Mouse (Mus musculus) brain, adult 2 months (tissue): ENCODE measurements around the gene Plbd1.
A peak's percentile ranks its signal among the peaks of the same experiment; 100 is the strongest.

Source experiments
- DNase-seq: peaks from one replicate; pipeline ENCODE4 v3.0.0; 2011; ENCODE audit warnings: low read depth, low spot score

Gene Plbd1

DNA sequence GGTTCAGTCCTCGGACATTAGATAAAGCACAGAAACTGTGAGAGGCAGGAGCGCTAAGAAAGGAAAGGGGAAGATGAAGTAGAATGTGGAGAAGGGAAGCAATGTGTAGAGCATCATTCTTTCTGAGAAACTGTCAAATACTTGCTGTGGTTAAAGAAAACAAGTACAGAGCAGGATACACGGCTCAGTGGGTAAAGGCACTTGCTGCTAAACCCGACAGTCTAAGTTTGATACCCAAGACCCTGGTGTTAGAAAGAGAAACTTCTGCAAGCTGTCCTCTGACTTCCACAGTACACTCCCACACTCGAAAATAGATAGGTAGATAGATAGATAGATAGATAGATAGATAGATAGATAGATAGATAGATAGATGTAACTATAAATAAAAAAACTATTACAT lies 8.4 kb downstream of the Plbd1 start:
- no peak for DNase-seq

DNA sequence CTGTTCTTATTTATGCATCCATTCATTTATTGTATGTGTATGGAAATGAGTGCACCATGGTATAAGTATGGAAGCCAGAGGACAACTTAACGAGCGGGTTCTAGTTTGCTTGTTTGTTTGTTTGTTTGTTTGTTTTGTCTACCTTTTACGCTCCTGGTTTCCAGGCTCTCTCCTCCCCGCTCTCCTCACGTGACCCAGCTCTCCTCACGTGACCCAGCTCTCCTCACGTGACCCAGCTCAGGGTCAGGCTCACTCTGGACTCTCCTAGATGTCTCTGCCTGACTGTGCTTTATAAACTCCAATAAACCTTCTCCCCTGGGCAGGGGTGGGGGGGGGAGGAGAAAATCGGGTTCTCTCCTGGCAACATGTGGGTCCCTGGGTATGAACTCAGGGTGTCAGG lies 11.1 kb downstream of the Plbd1 start:
- no peak for DNase-seq

DNA sequence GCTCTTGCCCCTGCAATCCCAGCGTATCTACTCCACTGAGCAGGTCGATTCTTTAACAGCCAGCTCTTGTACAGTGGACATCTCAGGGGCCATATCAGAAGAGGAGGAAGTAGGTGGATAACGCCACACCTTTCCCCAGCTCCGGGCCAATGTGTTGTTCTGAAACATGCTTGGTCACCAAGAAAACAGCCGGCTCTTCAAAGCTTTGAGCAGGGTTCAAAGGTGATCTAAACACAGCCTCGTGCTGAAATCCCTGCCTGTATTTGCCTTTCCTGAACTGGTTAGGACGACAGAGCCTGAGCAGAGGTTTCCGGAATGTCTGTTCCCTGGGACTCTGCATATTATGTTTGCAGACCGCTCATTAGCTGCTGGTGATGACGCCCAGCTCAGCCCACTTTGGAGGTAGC lies 14.3 kb downstream of the Plbd1 start:
- DNase-seq, result no peak

DNA sequence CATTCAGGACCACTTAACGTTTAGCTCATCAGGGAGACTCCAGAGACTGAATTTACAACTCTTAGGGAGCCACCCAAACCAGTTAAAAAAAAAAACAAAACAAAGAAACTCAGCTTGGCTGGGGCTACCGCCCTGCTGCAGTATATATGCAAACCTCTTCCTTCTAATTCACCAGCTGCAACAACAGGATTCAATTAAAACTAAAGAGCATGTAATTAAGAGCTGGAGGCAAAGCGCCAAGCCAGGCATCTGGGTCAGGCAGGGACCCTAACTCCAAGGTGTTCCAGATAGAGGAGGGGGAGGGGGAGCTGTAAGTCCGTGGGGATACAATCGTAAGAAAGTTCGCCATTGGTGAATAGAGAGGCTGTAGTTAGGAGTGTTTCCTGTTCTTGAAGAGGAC lies 15.5 kb downstream of the Plbd1 start:
- peak; percentile 2 for DNase-seq

DNA sequence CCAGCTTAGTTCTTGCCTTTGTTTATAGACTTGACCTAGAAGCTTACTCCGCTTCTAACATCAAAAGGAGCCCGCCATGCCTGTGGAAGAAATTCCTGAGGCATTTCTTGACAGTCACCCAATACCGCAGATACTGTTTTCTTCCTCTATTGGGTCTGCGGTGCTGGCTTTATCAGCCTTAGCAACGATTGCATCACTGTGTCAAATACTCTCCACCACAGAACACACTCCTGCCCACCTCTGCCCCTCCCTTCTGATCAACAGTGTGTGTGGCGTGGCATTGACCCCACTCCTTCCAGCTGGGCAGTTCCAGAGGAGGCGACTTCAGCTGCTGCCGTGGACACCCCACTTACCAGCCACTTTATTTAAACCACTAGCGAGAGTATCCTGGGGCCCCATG lies 16.0 kb downstream of the Plbd1 start:
- DNase-seq, result no peak

DNA sequence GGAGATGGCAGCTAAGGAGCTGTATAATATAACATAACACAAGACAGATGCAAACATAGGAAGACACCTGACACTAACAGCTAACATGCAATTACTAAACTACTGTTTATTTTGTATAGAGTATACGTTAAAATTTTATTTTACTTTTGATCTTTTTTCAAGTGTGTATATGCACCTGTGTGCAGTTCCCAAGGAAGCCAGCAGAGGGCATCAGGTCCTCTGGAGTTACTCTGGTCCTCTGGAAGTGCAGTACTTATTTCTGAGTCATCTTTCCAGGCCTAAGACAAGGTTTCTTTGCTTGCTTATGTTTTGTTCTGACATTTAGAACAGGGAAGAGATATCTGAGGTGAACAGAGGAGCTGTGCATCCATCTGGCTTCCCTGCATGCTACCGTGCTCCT lies 17.6 kb downstream of the Plbd1 start:
- no peak for DNase-seq

DNA sequence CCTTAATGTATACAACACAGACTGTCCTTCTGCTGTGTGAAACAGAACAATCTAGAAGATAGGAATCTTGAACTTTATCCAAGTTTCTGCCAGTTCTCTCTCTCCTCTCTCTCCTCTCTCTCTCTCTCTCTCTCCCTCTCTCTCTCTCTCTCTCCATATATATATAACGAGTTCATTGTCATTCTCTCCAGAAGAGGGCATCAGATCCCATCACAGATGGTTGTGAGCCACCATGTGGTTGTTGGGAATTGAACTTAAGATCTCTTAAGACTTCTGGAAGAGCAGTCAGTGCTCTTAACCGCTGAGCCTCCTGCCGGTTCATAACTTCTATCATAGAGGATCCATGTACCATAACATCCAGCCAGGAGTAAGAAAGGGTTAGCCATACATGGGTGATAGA lies 26.7 kb downstream of the Plbd1 start:
- DNase-seq, result no peak

DNA sequence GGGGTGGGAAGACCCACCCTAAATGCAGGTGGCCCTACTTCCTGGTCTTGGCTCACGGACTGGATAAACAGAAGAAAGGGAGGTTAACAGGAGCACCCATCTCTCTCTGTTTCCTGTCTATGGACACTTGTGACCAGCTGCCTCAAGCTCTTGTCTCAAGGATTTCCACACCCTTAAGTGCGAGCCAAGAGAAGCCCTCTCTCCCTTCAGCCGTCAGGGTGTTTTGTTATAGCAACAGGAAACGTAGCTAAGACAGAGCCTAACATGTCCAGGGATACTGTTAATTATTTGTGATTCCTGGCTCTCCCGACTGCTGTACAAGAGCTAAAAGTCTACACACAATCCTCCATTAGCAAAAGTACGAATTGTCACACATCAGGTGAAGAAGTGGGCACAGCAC lies 28.0 kb downstream of the Plbd1 start:
- no peak for DNase-seq

DNA sequence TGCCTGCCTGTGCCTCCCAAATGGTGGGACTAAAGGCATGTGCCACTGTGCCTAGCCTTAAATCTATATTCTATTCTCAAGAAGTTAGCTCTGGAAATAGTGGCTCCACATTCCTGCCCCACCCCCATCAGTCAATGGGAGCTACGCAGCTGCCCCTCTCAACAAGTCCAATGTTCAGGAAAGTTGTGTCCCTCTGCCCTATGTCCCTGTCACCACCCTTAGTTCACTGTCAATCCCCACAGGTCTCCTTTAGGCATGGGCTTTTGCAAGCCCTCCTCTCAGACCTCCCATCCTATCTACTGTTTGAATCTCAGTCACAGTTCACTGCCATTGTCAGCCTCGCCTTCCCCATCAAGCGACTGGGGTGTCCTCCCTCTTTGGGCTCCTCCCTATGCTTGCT lies 28.6 kb downstream of the Plbd1 start:
- no peak for DNase-seq

DNA sequence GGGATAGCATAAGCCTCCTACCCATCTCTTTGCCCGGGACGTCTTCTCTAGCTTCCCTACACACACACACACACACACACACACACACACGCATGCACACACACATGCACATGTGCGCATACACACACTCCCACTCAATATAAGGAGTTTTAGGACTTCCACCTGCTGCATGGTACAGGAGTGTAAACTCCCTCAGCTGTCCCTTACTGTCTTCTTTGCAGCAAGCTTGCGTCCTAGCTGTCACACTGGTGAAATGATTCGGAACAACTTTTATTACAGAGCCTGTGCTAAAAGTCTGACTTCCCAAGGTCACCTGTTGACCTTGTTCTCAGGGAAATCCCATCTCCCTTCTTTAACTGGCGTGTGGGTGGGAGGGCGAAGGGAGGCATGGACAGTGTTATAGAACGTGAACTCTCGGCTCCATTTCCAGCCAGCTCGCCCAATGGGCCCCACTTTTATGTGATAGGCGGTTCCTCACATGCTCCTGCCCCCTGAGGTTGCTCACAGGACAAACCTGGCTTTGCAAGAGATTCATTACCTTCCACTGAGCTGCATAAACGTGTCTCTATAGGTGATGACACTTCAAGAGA lies 29.7 kb downstream of the Plbd1 start:
- DNase-seq, result no peak

DNA sequence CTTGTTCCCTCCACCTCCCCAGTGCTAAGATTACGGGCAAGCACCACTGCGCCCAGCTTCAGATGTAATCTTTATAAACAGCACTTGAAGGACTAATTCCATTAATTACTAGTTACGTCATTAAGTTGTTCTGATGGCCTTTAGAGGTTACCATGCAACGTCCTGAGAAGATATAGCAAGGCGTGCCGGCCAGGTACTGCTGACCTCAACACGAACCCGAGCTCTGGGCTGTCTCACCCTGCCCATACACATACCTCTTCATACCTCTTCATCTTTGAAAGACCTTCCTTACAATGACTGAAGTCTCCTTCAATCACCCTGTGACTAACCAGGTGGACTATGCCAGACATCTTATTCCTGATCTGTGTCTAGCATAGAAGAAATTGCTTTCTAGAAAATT lies 30.2 kb downstream of the Plbd1 start:
- no peak for DNase-seq

DNA sequence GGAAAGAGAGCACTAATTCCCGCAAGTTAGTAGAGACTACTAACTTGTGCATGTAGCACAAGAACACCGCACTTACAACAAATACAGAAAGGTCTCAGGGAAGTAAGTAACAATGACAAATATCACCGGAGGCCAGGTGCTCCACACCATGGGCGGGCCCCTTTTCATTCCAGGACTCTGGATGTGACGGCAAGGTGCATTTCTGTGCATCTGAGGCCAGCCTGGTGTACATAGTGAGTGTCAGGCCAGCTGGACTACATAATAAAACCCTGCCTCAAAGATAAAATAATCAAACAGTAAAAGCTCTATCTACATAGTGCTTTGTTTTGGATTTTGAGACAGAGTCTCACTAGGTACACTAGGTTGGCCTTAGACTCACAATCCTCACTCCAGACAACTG lies 32.1 kb downstream of the Plbd1 start:
- no peak for DNase-seq

DNA sequence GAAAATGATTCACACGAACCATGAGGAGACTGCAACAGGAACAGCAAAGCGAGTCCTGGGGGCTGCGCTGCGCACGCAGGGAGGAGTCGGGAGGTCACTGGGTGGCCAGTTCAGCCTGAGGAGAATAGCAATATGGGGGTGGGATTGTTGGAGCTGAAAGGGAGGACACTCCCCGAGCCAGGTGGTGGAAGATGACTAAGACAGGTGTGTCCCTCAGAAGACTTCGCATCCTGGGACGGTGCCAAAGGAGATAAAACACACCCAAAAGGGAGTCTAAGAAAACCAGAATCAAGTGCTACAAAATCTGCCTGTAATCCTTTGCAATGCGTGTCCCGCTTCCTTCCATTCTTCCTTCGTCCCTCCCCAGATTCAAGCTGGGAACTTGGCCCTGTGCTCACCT lies 36.3 kb downstream of the Plbd1 start:
- no peak for DNase-seq

DNA sequence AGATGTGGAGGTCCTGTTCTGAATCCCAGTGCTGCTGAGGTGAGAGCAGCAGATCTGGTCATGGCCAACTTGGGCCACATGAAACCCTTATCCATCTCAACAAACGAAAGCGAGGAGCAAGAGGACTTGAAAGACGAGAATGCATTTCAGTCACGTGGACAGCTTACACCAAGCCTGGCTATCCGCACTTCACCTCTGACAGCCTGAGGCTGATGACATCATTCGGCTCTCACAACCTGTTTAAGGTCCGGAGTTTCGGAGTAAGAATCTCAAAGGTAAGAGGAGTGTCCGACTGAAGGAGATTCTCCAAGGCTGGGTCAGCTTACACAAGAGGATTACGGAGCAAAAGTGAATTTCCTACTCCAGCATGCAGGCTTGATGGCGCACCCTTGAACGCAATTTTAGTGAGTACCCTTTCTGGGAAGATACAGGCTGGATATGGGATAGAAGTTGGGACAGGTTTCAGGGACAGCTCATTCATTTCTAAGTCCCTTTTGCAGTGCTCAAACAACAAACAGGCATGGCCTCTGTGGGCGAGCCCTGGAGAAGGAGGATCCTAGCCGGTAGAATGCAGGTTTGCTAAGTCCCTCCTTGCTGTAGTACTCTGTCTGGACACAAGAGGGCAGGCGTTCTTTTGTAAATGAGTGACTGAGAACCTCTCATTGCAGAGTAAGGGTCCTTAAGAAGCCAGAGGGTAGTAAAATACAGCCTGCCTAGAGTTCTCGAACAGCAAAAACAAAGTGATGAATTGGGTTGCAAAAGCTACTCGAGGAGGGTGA lies 41.2 kb downstream of the Plbd1 start:
- DNase-seq, result peak; percentile 91

DNA sequence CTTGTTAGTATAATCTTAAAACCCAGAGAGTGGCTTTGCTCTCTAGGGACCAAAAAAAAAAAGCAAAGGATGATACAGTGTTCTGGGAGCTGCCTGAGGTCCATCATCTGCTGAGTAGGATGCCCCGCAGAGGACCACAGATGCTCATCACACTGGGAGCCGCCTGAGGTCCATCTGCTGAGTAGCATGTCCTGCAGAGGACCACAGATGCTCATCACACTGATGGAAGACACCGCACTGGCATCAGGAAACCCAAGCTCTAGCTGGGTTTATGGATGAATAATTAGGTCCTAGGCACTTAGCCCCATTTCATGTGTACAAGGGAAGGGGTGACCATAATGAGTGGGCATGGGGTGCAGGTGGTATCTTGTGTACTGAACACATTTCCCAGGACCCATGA lies 47.6 kb downstream of the Plbd1 start:
- DNase-seq, result peak; percentile 94

DNA sequence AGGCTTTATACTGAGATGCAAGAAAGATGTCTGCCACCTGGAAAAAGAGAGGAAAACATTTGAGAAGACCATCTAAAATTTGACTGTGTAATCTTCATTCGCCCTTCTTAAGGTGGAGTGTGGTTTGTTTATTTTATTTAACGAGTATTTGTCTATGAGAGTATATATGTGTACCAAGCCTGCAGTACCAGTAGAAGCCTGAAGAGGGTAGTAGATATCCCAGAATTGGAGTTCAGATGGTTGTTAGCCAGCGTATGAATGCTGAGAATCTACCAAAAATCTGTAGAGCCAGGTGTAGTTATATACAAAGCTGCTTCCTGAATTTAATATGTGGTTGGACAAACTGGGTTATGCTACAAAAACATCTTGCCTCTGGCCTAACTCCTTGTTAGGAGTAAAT lies 49.4 kb downstream of the Plbd1 start:
- DNase-seq, result no peak

DNA sequence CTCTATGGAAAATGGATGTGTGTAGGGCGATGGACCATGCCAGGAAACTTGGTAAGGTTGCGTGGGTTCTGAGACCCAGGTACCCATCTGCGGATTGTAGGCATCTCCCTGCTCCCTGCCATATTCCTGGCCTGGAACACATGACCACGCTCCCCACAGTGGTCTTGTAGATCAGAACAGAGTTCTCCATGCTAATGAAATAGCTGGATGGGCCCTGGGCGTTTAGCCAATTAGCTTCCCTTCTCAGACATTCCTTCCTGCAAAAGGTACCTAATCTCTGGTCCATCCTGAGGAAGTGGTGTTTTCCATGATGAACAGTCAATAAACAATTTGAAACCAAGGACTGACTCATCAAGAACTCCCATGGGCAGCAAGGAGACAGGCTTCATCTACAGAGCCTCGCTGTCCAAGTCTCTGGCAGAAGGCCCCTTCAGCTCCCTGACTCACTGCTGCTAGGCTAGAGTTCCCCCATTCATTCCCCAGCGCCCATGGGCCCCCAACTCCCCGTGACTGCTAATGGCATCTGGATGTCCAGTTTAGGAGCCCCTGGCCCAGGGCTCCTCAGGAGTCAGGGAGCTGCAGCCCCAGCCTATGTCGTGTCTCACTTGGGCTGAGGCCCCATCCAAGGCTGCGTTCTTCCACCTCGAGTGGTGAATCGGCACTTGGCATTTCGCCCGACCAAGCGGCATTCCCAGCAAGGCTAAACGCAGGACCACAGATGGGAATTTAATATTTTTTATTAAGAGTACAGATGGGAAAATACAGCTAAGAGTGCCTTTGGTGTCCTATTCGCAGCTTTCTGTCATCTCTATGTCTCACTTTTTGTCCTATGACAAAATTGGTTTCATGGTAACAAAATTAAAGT lies 50.1 kb downstream of the Plbd1 start:
- DNase-seq, result peak; percentile 35

DNA sequence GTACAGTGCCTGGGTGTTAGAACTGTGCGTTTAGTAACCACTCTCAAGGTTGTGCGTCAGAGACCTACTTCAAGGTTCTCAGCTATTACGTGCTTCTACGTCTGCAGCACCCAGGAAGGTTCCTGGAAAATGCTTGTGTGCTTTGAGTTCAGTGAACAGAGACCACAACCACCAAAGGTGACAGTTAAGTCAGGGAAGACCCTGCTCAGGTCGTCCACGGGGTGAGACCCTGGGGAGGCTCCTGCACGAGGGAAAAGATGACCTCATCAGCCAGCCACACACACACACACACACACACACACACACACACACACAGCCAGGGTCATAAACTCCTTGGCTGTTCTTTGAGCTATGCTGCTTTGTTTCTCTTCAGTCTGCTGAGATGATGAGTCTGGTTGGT lies 59.1 kb downstream of the Plbd1 start:
- no peak for DNase-seq

DNA sequence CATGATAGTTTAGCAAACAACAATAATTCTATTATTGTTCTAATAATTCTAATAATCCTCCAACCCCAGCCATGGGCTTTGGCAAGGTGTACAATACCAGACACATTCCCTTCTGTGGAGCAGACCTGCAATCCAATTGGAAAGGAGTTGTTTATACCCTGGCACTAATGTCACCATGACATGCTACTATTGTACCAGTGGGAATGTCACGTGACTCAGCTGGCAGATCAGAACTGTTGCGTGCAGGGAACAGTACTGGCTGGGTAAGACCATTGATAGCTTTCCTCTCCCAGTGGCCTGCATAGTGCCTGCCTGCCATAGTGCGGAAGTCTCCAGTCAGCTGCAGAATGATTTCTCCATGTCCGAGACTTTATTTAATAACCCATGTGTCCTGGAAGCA lies 67.2 kb downstream of the Plbd1 start:
- no peak for DNase-seq

DNA sequence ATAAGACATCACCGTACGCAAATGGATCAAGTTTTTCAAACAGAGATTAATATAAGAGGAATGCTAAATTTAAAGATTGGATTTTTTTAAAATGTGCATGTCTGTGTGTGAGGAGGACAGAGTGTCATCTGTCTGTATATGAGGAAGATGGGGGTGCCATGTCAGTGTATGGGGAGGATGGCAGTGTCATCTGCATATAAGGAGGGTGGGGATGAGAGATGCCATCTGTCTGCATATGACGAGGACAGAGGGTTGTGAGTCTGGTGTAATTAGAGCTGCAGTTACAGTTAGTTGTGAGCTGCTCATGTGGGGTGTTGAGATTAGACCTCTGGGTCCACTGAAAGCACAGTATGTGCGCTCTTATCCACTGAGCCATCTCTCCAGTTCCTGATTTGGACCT lies 71.0 kb downstream of the Plbd1 start:
- DNase-seq, result no peak

DNA sequence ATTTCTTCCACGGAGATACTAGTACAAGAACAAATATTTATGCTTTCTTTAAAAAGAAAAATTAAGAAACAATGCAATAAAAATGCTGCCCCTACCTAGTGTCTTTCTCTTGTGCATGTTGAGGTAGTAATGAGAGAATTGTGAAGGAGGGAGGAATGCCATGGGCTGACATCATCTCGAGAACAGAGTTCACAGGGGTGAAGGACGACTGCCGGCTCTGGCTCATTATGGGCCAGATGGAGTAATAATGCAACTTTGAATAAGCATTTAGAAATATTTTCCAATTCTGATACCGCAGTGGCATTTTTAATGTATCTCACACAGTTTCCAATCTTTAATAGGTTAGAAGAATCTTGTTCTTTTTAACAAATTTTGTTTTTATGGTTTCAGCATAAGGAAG lies 95.7 kb downstream of the Plbd1 start:
- DNase-seq, result no peak
